9 mouse cellular contexts compared by ENCODE assay signal in the genomic region with DNA sequence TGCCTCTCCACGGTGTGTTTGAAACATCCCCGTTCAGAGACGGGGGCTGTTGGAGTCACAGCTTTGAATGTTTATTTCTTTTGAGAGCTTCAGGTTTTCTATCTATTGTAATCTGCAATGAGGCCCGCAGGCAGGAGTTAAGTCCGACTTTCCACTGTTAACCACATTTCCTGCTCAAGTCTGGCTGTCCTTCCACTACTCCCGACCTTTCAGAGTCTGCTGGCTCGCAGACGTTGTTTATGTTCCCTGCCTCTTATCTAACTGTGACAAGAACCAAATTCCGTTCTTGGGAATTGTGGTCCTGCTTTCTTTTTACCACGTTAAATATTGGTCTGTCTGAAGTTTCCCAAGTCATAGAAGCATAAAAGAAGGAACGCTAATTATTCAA. TPM values are rescaled to one million over a fixed set of nuclear protein-coding genes. Genes with fewer than 3 reads are reported as not detected.
DNase-seq lines count a peak whose midpoint lies in the region; ATAC-seq lines count a peak whose summit lies in the region.
"Had no signal": no experiment of that assay in that cellular context is flagged by ENCODE, and none has a peak within 500 bp of the region (broad histone marks: within the 10 kb centered on the region; RNA-seq: fewer than 3 reads in every experiment).

No protein-coding gene starts in this region.

- H3K27me3 ChIP-seq in heart, embryonic 15.5 days, result no peaks in the 10 kb centered on the region
- H3K27me3 ChIP-seq in limb, embryonic 15.5 days, result no peaks in the 10 kb centered on the region
- no peaks in the 10 kb centered on the region for H3K27me3 ChIP-seq in stomach, embryonic 15.5 days (replicated peaks)

- H3K36me3 ChIP-seq in heart, embryonic 15.5 days, result no peaks in the 10 kb centered on the region
- no peaks in the 10 kb centered on the region for H3K36me3 ChIP-seq in limb, embryonic 15.5 days
- no peaks in the 10 kb centered on the region for H3K36me3 ChIP-seq in stomach, embryonic 15.5 days

- H3K9me3 ChIP-seq in heart, embryonic 15.5 days (replicated peaks), result no peaks in the 10 kb centered on the region
- no peaks in the 10 kb centered on the region for H3K9me3 ChIP-seq in limb, embryonic 15.5 days
- no peaks in the 10 kb centered on the region for H3K9me3 ChIP-seq in stomach, embryonic 15.5 days

- peak overlapping the region; percentile 41 for H3K4me3 ChIP-seq in heart, embryonic 15.5 days
- peak overlapping the region; percentile 17; the same call in 1 of the 2 replicates for H3K4me3 ChIP-seq in limb, embryonic 15.5 days
- H3K4me3 ChIP-seq in stomach, embryonic 15.5 days (replicated peaks), result peak overlapping the region; percentile 24; the same call in 1 of the 2 replicates

- peak; percentile 78 for ATAC-seq in heart, embryonic 15.5 days (replicated peaks; ENCODE audit: insufficient number of reproducible peaks, insufficient read depth, low FRiP score, low read depth)
- no peak for ATAC-seq in limb, embryonic 15.5 days (ENCODE audit: insufficient number of reproducible peaks, low FRiP score, low TSS enrichment, low read depth)
- peak; percentile 54; the same call in 1 of the 2 replicates for ATAC-seq in stomach, embryonic 15.5 days (ENCODE audit: insufficient read depth, low FRiP score, low read depth)
- ATAC-seq in monocyte, adult 5-6 weeks (replicated peaks; ENCODE audit: insufficient number of reproducible peaks, low FRiP score, low TSS enrichment, poor library complexity, severe bottlenecking), result no peak
- no peak for ATAC-seq in frontal cortex, adult (ENCODE audit: low TSS enrichment)

- peak overlapping the region; percentile 95 for H3K27ac ChIP-seq in heart, embryonic 15.5 days
- H3K27ac ChIP-seq in limb, embryonic 15.5 days, result no peak overlapping the region
- H3K27ac ChIP-seq in stomach, embryonic 15.5 days, result peak overlapping the region; percentile 84

- WGBS in heart, embryonic 15.5 days, result 4% methylated on average over 11 of the region's 11 CpGs
- 16% methylated on average over 11 of the region's 11 CpGs for WGBS in limb, embryonic 15.5 days
- WGBS in stomach, embryonic 15.5 days, result 8% methylated on average over 11 of the region's 11 CpGs

- H3K4me2 ChIP-seq in heart, embryonic 15.5 days, result peak overlapping the region; percentile 64
- peak overlapping the region; percentile 15 for H3K4me2 ChIP-seq in limb, embryonic 15.5 days
- peak overlapping the region; percentile 45 for H3K4me2 ChIP-seq in stomach, embryonic 15.5 days

- DNase-seq in ovary, postnatal 36 days (ENCODE audit: low spot score), result peak; percentile 44
- DNase-seq in ovary, postnatal 10 days (ENCODE audit: low spot score), result no peak
- DNase-seq in yolk sac, embryonic 10.5 days (ENCODE audit: low spot score), result no peak
- DNase-seq: cerebellum, postnatal 10 days had no signal

- H3K9ac ChIP-seq in heart, embryonic 15.5 days, result peak overlapping the region; percentile 46
- no peak overlapping the region for H3K9ac ChIP-seq in limb, embryonic 15.5 days
- H3K9ac ChIP-seq in stomach, embryonic 15.5 days, result no peak overlapping the region

- peaks cover 55% of the 10 kb centered on the region for H3K4me1 ChIP-seq in heart, embryonic 15.5 days (replicated peaks)
- peaks cover 21% of the 10 kb centered on the region for H3K4me1 ChIP-seq in limb, embryonic 15.5 days
- peaks cover 18% of the 10 kb centered on the region for H3K4me1 ChIP-seq in stomach, embryonic 15.5 days

RNA-seq across cellular contexts. Expression of a gene that starts 0.3 kb away (rescaled TPM):
- 14.4 and 16.5 TPM in 2 replicates for polyA plus RNA-seq in heart, embryonic 15.5 days (2015; fragmentation: Nextera tagmentation; extraction: Ambion mirVana)
- polyA plus RNA-seq in limb, embryonic 15.5 days (2015; fragmentation: Nextera tagmentation; extraction: Ambion mirVana), result 2.9 and 3.9 TPM in 2 replicates
- polyA plus RNA-seq in stomach, embryonic 15.5 days (2015; fragmentation: Nextera tagmentation; extraction: Ambion mirVana), result 5.5 and 7.7 TPM in 2 replicates
- not detected in 3 replicates for total RNA-seq in monocyte, adult 5-6 weeks (2017)

RNA-seq across cellular contexts. Expression of a gene that starts 17.8 kb away (rescaled TPM):
- 595 and 619 TPM in 2 replicates for polyA plus RNA-seq in heart, embryonic 15.5 days (2015; fragmentation: Nextera tagmentation; extraction: Ambion mirVana)
- 350 and 381 TPM in 2 replicates for polyA plus RNA-seq in limb, embryonic 15.5 days (2015; fragmentation: Nextera tagmentation; extraction: Ambion mirVana)
- polyA plus RNA-seq in stomach, embryonic 15.5 days (2015; fragmentation: Nextera tagmentation; extraction: Ambion mirVana), result 150 and 225 TPM in 2 replicates
- not detected in 3 replicates for total RNA-seq in monocyte, adult 5-6 weeks (2017)

RNA-seq across cellular contexts. Expression of a gene that starts 22.6 kb away (rescaled TPM):
- polyA plus RNA-seq in heart, embryonic 15.5 days (2015; fragmentation: Nextera tagmentation; extraction: Ambion mirVana), result 0.30 TPM in 1 of 2 replicates, not detected in the other
- polyA plus RNA-seq in limb, embryonic 15.5 days (2015; fragmentation: Nextera tagmentation; extraction: Ambion mirVana), result 0.56 and 0.62 TPM in 2 replicates
- polyA plus RNA-seq in stomach, embryonic 15.5 days (2015; fragmentation: Nextera tagmentation; extraction: Ambion mirVana), result 1.0 and 1.9 TPM in 2 replicates
- 0.49 TPM in 1 of 3 replicates, not detected in the others for total RNA-seq in monocyte, adult 5-6 weeks (2017)

RNA-seq across cellular contexts. Expression of a gene that starts 29.8 kb away (rescaled TPM):
- polyA plus RNA-seq in heart, embryonic 15.5 days (2015; fragmentation: Nextera tagmentation; extraction: Ambion mirVana), result 60.4 and 66.9 TPM in 2 replicates
- 90.4 and 90.9 TPM in 2 replicates for polyA plus RNA-seq in limb, embryonic 15.5 days (2015; fragmentation: Nextera tagmentation; extraction: Ambion mirVana)
- polyA plus RNA-seq in stomach, embryonic 15.5 days (2015; fragmentation: Nextera tagmentation; extraction: Ambion mirVana), result 83.7 and 93.7 TPM in 2 replicates
- 46.3 to 120 TPM (median 81.0 TPM) in 3 replicates for total RNA-seq in monocyte, adult 5-6 weeks (2017)

RNA-seq across cellular contexts. Expression of a gene that starts 30.4 kb away (rescaled TPM):
- polyA plus RNA-seq in heart, embryonic 15.5 days (2015; fragmentation: Nextera tagmentation; extraction: Ambion mirVana), result 1.3 and 1.9 TPM in 2 replicates
- polyA plus RNA-seq in limb, embryonic 15.5 days (2015; fragmentation: Nextera tagmentation; extraction: Ambion mirVana), result 1.1 and 1.4 TPM in 2 replicates
- 1.2 and 1.5 TPM in 2 replicates for polyA plus RNA-seq in stomach, embryonic 15.5 days (2015; fragmentation: Nextera tagmentation; extraction: Ambion mirVana)
- 0.96 to 3.7 TPM (median 2.5 TPM) in 3 replicates for total RNA-seq in monocyte, adult 5-6 weeks (2017)

Comparison
In these comparisons a context has a peak if more than half of its experiments do, and no peak if none do; other contexts are left out.
1. ATAC-seq: peak in heart, embryonic 15.5 days (single experiment) and stomach, embryonic 15.5 days (single experiment); none in limb, embryonic 15.5 days (single experiment), monocyte, adult 5-6 weeks (single experiment) and frontal cortex, adult (single experiment).
2. Peak in every context shown above with its lines, with median percentiles within 50 percentile points of each other: H3K4me2 ChIP-seq and H3K4me3 ChIP-seq.